Mouse (Mus musculus): ENCODE data around the gene Il22ra2. TPM values are rescaled to one million over a fixed set of nuclear protein-coding genes. Genes with fewer than 3 reads are reported as not detected.

The Il22ra2 gene
- total RNA-seq, 4 experiments from 2014 or later: not detected

DNA sequence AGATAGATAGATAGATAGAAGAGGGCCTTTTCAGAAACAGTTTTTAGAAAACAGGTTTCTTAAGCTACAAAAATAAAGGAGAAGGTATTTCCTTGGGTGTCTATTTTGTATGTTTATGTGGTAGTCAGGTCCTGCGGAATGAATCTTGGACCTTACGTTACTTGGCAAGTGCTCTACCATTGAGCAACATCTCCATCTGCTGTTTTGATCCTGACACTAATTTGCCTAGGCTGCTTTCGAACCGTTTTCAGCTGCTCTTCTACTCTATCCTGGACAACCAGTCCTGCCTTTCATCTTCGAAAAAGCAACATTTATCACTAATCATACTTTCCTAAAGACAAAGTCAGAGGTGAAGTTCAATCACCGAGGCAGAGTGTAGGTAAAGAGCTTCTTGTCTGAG is 18.6 kb upstream of the Il22ra2 start:
- DNase-seq: no peak

DNA sequence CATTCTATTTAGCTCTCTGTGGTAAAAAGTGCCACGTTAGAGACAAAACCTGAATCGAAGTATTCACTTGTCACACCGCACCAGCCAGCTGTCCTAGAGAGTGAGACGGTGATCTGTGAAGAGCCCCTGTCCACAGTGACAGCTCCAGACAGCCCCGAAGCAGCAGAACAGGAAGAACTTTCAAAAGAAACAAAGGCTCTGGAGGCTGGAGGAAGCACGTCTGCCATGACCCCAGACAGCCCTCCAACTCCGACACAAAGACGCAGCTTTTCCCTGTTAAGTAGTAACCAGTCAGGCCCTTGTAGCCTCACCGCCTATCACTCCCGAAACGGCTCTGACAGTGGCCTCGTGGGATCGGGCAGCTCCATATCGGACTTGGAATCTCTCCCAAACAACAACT is 12.7 kb upstream of the Il22ra2 start:
- DNase-seq: no peak

DNA sequence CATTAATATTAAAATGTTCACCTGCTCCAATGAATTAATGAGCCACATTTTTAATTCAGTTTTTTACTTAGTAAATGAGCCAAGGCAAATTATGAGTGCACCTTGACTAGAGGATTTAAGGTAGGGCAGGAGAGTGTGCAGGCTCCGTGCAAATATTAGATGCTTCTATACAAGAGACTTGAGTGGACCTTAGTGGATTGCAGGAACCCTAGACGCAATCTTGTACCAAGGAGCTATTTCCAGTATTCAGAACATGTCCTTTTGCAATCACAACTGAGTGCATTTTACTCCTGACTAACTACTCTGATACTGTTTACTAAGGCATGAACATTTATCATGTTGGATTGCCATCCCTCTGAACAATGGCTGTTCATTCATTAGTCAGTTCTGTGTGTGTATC is 10.2 kb upstream of the Il22ra2 start:
- no peak for DNase-seq

DNA sequence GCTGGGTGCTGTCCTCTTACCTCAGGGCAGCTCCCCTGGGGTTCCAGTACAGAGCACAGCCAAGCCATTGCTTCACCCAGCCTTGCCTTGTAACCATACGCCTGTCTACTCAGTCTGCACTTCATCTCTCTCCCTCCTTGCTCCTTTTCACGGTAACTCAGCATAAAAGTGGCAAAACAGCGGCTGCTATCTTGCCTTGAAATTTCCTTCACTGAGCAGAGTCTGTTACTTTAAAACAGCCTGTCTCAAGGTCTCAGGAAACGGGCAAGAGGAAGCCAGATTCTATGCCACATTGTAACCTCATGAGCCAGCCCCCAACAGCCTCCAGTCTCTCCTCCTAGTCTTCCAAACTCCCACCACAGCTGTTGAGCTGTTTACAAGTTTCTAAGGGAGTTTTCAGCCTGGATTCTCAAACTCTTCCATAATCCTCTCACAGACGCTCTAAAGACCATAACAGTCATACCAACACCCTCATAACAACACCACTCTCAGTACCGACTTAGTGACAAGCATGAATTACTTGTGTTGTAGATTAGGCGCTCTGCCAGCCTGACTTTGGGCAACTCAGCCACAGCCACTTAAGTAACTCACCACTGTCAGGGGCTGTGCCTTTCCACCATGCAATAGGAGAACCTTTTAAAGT is 8.6 kb upstream of the Il22ra2 start:
- no peak for DNase-seq

DNA sequence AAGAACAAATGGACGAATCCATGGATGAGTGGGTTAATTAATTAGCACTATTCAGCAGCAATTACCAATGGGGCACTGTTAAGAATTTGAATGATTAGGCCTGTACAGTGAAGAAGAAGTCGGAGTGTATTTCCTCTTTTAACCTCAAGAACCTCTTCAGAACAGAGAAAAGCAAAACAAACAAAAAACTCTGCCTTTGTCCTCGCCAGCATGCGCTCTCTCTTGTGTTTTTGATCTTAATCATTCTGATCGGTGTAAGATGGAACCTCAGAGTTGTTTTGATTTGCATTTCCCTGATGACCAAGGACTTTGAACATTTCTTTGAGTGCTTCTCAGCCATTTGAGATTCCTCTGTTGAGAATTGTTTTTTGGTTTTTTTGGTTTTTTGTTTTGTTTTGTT is 2.1 kb upstream of the Il22ra2 start:
- no peak for DNase-seq

DNA sequence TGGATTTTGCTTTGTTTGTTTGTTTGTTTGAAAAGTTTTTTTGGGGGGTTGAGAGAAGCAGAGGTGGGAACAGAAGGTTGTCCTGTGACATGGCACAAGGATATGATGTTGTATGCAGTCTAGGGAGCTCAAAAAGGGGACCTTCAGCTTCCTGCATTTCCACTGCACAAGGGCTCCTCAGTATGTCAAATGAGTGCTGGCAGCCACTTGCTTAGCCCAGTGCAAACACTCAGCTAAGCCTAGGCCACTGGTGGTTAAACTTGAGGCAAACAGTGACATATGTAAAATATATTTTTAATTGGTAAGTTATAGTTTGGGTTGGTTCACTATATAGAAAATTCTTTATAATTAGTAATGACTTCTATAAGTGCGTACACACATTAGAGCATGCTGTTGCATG is 2.8 kb downstream of the Il22ra2 start:
- DNase-seq: no peak

DNA sequence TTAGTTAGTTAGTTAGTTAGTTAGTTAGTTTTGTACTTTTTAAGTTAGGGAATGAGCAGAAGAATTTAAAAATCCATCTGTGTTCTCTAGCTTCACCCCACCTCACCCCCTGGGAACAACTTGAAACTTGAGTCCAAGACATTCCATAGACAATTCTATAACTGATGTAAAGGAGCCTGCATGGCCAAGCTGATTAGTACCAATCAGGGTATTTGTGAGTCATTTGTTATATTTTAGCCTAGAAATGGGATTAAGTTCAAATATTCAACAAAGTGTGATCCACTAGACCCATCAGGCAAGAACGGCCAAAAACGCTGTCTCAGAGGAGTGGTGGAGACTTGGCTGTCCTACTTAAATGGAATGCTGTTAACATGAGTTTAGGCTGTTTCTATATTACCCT is 5.5 kb downstream of the Il22ra2 start:
- DNase-seq: no peak

DNA sequence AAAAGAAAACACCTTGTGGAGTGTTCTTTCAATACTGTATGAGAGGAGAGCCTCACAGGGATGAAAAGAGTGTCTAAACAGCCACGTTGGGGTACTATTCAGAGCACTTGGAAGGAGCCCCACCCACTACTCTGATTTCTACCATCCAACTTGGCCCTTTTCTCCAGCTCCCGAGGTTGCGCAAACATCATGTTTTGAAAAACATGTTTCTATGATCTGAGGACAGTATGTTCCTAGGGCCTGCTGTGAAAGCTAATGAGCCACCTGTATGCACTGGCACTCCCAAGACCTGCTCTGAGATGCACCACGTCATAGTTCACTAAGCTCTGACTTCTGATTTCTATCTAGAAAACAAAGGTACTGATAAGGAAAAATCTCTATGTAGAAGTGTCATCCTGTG is 6.0 kb downstream of the Il22ra2 start:
- no peak for DNase-seq

DNA sequence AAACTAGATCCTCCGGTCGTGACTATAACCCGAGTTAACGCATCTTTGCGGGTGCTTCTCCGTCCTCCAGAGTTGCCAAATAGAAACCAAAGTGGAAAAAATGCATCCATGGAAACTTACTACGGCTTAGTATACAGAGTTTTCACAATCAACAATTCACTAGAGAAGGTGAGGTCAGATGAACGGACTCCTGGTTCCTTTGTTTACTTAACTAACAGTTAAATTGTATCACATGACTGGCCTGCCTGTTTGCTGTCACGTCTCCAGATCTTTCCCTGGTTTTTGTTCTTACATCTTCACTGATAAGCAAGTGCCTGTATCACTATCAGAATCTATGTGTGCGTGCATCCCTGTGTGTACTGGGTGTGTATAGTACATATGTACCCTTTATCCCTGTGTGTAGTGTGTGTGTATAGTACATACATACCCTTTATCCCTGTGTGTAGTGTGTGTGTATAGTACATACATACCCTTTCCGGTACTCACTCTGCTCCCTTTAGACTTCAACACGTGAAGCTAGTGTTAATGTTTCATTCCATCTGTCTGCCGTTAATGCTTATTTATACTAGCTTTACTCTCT is 9.9 kb downstream of the Il22ra2 start:
- no peak for DNase-seq

DNA sequence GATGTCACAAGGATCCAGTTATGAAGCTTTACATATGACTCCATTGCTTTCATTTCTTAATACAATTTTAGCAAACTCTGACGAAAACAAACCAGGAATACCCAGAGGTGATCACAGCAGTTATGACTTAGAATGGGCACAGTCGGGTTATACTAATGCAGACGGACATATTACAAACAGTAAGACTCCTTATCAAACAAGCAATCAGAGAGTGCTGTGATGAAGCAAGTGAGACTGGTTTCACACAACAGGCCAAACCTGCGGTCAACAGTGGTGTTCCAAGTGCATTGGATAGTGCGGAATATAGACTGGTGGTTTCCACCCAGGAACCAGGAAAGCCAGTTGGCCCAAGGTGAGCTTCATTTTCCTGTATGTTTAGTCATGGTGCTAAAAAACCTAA is 17.1 kb downstream of the Il22ra2 start:
- DNase-seq: no peak

DNA sequence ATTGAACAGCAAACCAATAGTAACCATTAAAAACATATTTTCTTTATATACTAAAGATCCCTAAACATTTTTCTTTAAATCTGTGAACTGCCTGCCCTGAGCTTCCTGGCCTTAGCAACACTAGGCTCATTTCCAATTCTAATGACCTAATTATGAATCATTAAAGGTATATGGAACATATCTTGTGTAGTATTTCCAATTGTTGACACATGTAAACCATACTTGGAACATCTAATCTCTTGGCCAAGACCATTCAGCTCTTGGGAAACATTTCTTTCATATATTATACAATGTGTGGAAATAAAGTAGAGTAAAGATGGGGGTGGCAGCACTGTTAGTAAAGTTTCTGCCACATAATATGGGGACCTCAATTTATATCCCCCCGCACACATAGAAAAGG is 17.8 kb downstream of the Il22ra2 start:
- no peak for DNase-seq

DNA sequence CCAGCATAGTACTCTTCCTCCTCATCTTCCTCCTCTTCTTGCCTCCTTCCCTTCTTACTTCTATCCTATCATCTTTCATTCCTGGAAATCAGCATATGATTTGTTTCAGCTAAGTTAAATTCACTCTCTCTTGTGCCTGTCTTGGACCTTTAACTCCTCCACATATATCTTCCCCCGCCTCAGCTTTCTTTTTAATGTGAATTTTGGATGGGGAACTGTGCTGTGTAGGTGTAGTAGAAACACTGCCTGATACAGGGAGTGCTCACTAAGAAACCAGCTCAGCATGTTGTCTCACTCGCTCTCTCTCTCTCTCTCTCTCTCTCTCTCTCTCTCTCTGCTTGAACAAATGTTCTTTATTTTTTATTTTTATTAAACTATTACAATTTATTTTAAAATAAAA is 23.3 kb downstream of the Il22ra2 start:
- DNase-seq: no peak

DNA sequence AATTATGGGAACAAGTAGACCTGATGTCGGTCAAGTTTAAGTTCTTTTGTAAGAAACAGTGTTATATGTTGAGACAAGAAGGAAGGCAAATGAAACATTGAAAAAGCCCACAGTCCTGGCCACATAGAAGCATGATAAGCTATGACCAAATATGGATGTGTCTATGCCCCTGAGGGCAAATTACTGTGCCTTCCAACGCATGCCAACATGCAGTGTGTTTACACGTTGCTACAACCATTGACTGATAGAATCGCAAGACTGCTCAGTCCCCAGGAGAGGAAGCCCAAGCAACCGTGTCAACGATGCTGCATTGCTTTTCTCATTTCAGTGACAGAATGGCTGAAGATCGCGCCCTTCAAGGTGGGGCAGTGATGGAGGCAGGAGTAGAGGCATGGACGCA is 35.6 kb downstream of the Il22ra2 start:
- no peak for DNase-seq

DNA sequence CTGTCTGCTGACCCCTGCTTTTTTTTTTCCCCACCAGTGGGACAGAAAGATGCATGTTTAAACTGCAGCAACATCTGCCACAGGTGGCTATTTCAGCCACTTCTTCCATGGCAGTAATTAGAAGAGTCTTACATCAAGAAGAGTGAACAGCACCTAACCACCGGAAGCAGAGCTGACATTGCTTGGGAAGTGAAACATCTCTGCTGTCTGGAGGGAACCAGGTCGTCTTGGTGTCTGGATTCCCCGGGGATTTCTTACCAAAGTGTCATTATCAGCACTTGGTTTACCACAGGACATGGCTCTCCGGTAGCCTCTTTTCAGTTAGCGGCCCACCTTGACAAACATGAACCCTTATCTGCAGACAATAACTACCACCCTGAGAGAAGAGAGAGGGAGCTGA is 38.2 kb downstream of the Il22ra2 start:
- DNase-seq: no peak

DNA sequence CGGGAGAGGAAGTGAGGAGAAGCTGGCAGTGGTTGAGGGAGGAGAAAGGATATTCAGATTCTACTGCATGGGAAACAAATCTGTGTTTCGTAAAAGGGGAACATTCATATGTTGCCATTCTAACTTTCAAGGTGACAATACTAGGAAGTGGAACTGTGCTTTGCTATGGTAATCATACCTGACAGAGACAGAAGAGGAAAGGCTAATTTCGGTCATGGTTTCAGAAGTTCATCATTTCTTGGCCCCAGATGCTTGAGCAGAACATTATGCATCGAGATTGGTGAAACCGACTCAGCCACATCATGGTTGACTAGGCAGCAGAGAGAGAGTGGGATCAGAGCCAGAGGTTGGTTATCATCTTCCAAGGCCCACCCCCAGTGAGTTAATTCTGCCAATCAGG is 47.2 kb downstream of the Il22ra2 start:
- no peak for DNase-seq

DNA sequence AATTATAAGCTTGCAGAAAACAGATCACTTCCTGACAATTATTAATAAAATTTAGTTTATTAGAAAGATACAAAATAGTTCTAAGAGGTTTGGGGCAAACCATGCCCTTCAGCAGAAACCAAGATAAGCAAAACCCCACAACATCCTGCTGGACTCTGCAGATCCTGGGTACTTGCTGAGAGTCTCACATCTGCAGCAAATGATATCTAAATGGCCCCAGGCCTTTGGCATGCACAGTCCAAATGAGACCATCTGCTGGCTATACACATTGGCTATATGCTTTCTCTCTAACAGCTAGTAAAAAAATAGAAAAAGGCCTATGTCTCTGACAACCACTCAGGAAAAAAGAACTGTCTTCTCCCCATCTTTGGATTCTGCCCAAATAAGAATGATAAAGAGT is 50.2 kb downstream of the Il22ra2 start:
- DNase-seq: no peak

DNA sequence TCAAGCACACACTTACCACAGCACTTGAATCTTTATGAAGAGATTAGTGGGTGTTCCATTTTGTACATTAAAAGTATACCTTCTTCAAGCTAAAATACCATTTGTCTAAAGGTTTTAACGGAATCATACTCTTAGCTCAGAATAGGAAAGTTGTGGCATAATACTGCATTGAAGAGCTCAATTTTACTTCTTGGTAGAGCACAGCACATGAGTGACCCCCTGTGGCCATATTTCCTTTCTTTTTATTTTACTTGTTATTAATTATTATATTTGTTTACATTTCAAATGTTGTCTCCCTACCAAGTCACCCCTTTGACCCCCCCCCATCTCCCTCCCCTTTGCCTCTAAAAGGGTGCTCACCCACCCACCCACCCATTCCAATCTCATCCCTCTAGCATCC is 51.3 kb downstream of the Il22ra2 start:
- DNase-seq: no peak

Other genes starting within 250 kb of the Il22ra2 start
- 10 to 100 TPM; 43.5 to 57.9 (median 51.5) TPM for gene Ifngr1, start 30.0 kb upstream of the Il22ra2 start, total RNA-seq (2022)
- 1 to 10 TPM; 3.2 to 7.0 (median 5.5) TPM for gene Il20ra, start 90.6 kb downstream of the Il22ra2 start, total RNA-seq (2022)
- gene Slc35d3, start 229.5 kb downstream of the Il22ra2 start, total RNA-seq (2022): 10 to 100 TPM; 11.8 to 26.2 (median 20.2) TPM

All from adrenal gland, adult 8-10 months (tissue).